Mouse (Mus musculus) MEL (cell line): ENCODE data around the gene Iqsec3.

Source experiments
- CTCF ChIP-seq, 3 experiments: IDR thresholded peaks in 2 of 3; conservative IDR thresholded peaks in 1 of 3; 2 replicates each; pipeline ENCODE4 v1.5.1; 2011 to 2012; ENCODE audit warnings: low read length in 3 of 3, low read depth in 2 of 3, mild to moderate bottlenecking in 2 of 3, improper control_type of control experiment in 1 of 3, inconsistent platforms in 1 of 3, mixed read lengths in 1 of 3, moderate library complexity in 1 of 3; ENCODE audit not compliant: control insufficient read depth in 1 of 3, insufficient read depth in 1 of 3, poor library complexity in 1 of 3, severe bottlenecking in 1 of 3
- ELF1 ChIP-seq: IDR thresholded peaks from 2 replicates; pipeline ENCODE4 v1.6.1; 2014; ENCODE audit warnings: low read depth, mild to moderate bottlenecking, inconsistent platforms, low read length, improper control_type of control experiment, moderate library complexity
- ETS1 ChIP-seq: IDR thresholded peaks from 2 replicates; pipeline ENCODE4 v1.6.1; 2012; ENCODE audit warnings: low read depth, mild to moderate bottlenecking, inconsistent platforms, low read length, improper control_type of control experiment, moderate library complexity
- GATA1 ChIP-seq: IDR thresholded peaks from 2 replicates; pipeline ENCODE4 v1.6.1; 2011; ENCODE audit warnings: low read depth, low read length, improper control_type of control experiment
- MAFK ChIP-seq: IDR thresholded peaks from 2 replicates; pipeline ENCODE4 v1.6.1; 2011; ENCODE audit warnings: low read depth, mild to moderate bottlenecking, low read length, improper control_type of control experiment, borderline replicate concordance
- POLR2A ChIP-seq, 2 experiments: IDR thresholded peaks; 2 replicates each; pipeline ENCODE4 v1.6.1; 2011 to 2012; ENCODE audit warnings: low read length in 2 of 2, mild to moderate bottlenecking in 2 of 2, control low read depth in 1 of 2, improper control_type of control experiment in 1 of 2, low read depth in 1 of 2, moderate library complexity in 1 of 2; ENCODE audit not compliant: control insufficient read depth in 1 of 2, insufficient read depth in 1 of 2, poor library complexity in 1 of 2
- TAL1 ChIP-seq: IDR thresholded peaks from 2 replicates; pipeline ENCODE4 v1.6.1; 2012; ENCODE audit warnings: mild to moderate bottlenecking, inconsistent platforms, low read length, moderate library complexity, mixed read lengths
- TCF12 ChIP-seq: IDR thresholded peaks from 2 replicates; pipeline ENCODE4 v1.6.1; 2014; ENCODE audit warnings: low read depth, mild to moderate bottlenecking, inconsistent platforms, low read length, improper control_type of control experiment, moderate library complexity
- ZC3H11A ChIP-seq: IDR thresholded peaks from 2 replicates; pipeline ENCODE4 v1.6.1; 2012; ENCODE audit warnings: low read depth, mild to moderate bottlenecking, inconsistent platforms, low read length, improper control_type of control experiment
- ZMIZ1 ChIP-seq: IDR thresholded peaks from 2 replicates; pipeline ENCODE4 v1.6.1; 2012; ENCODE audit warnings: low read depth, mild to moderate bottlenecking, inconsistent platforms, low read length, improper control_type of control experiment, moderate library complexity
- ZNF384 ChIP-seq: IDR thresholded peaks from 2 replicates; pipeline ENCODE4 v1.6.1; 2012; ENCODE audit warnings: low read depth, mild to moderate bottlenecking, inconsistent platforms, low read length, improper control_type of control experiment

DNA sequence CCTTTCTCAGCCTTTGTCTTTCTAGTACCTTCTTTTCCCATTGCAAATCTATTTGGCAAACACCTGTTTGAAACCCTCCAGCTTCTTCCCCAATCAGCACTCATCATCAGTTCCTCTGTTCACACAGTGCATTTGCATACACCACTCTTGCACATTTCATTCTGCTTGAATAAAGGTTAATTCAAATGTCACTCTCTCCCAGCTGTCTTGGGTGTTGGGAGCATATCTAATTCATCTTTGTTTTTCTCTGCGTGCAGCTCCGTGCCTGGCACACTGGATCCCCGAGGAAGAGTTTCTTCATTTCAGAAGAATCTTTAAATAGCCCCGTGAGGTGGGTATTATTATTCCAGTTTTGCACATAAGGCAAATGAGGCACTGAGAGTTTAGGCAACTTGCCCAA, 20.8 kb upstream of the Iqsec3 start:
- TF ChIP-seq CTCF (IDR thresholded peaks at IDR 0.05 in 2 of 3, conservative IDR thresholded peaks at IDR 0.05 in 1 of 3; ENCODE audit: control insufficient read depth in 1 of 3, insufficient read depth in 1 of 3, low read depth in 2 of 3, low read length in 3 of 3, poor library complexity in 1 of 3, severe bottlenecking in 1 of 3) (no peak), GATA1 (no peak), TCF12 (no peak), ZMIZ1 (no peak), MAFK (no peak), POLR2A (IDR thresholded peaks at IDR 0.05; ENCODE audit: control insufficient read depth in 1 of 2, insufficient read depth in 1 of 2, low read depth in 1 of 2, low read length in 2 of 2, poor library complexity in 1 of 2) (no peak), ELF1 (no peak), ETS1 (no peak), TAL1 (no peak), ZNF384 (no peak), ZC3H11A (no peak)
